Mouse (Mus musculus) hindbrain, embryonic 13.5 days (tissue): ENCODE measurements at regions not wholly inside any gene's neighbourhood (a gene's known extent, or its start where the extent isn't known, plus 50 kb on each side); places are given as distances from the start of the nearest gene placed in this dataset.

ENCODE experiments used
- ATAC-seq: fragments of 200-750 bp; cut with Nextera tagmentation; 2 replicates; pipeline ENCODE4 v1.8.0; 2017; ENCODE audit warnings: moderate TSS enrichment; ENCODE audit not compliant: low FRiP score
- H3K27ac ChIP-seq: fragments of 300-500 bp; sonication (generic); 2 replicates; pipeline ENCODE4 v1.5.1; 2015; ENCODE audit warnings: inconsistent platforms, mild to moderate bottlenecking, moderate library complexity
- H3K27me3 ChIP-seq: fragments of 300-500 bp; sonication (generic); 2 replicates; pipeline ENCODE4 v1.6.1; 2015; ENCODE audit warnings: mild to moderate bottlenecking, inconsistent platforms
- H3K36me3 ChIP-seq: fragments of 300-500 bp; sonication (generic); 2 replicates; pipeline ENCODE4 v1.6.1; 2015; ENCODE audit warnings: mild to moderate bottlenecking, inconsistent platforms
- H3K4me1 ChIP-seq: fragments of 300-500 bp; sonication (generic); replicated peaks from 2 replicates; pipeline ENCODE4 v1.6.1; 2015; ENCODE audit warnings: inconsistent platforms
- H3K4me2 ChIP-seq: fragments of 300-500 bp; sonication (generic); 2 replicates; pipeline ENCODE4 v1.6.1; 2015; ENCODE audit warnings: inconsistent platforms, mild to moderate bottlenecking, moderate library complexity
- H3K4me3 ChIP-seq: fragments of 300-500 bp; sonication (generic); 2 replicates; pipeline ENCODE4 v1.5.1; 2015; ENCODE audit warnings: mild to moderate bottlenecking, inconsistent platforms
- H3K9ac ChIP-seq: fragments of 300-500 bp; sonication (generic); 2 replicates; pipeline ENCODE4 v1.6.1; 2015; ENCODE audit warnings: mild to moderate bottlenecking, inconsistent platforms
- H3K9me3 ChIP-seq: fragments of 300-500 bp; sonication (generic); 2 replicates; pipeline ENCODE4 v1.6.1; 2016; ENCODE audit warnings: inconsistent platforms
- WGBS: fragments of 180-500 bp; shearing (Covaris S2); methylation state at CpG from one replicate; pipeline ENCODE4 v1.1.7; 2015; 5-methylcytosine and 5-hydroxymethylcytosine counted together

DNA sequence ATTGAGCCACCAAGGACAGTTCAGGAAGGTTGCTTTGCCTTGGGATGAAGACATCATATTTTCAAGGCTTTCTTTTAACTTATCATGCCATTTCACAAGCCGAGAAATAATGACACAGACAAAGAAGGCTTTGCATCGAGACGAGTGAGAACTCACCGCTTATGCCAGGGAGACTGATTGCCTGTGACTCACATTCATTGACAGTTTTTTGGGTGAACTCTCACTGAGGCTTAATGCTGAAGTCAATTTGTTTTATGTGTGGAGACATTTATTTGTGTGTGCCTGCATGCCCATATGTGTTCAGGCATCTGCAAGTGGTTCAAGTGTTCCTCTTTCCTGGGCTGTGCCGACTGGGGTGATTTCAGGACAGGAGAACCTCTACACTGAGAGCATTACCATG lies 297.8 kb upstream of the Pik3r1 start:
- Histone ChIP-seq H3K4me1 (no peaks in the 10 kb centered on the region), H3K36me3 (no peaks in the 10 kb centered on the region), H3K4me2 (no peak overlapping the region), H3K9me3 (no peaks in the 10 kb centered on the region), H3K9ac (no peak overlapping the region), H3K27me3 (no peaks in the 10 kb centered on the region), H3K27ac (no peak overlapping the region), H3K4me3 (no peak overlapping the region)
- ATAC-seq: no peak
- 83% methylated on average over 5 of the region's 5 CpGs for WGBS

DNA sequence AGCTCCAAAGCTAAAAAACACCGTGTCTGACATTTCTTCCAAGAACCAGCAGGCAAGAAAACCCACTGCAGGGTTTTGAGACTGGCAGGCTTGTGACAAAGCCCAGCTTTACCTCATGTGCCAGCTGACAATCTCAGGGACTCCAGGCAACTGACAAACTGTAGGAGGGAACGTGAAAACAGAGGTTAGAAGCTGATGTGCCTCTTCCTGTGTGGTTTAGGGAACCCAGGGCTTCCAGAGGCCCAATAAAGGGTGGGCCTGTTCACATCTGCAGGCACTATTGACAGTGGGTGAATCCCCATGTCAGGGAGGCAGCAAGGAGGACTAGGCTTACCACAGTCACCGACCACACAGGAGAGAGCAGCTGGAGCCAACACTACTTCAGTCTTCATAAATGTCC lies 302.7 kb upstream of the Pik3r1 start:
- Histone ChIP-seq H3K36me3 (no peaks in the 10 kb centered on the region), H3K4me3 (no peak overlapping the region), H3K4me2 (no peak overlapping the region), H3K9me3 (no peaks in the 10 kb centered on the region), H3K4me1 (no peaks in the 10 kb centered on the region), H3K27me3 (no peaks in the 10 kb centered on the region), H3K9ac (no peak overlapping the region), H3K27ac (no peak overlapping the region)
- ATAC-seq: no peak
- 77% methylated on average over 3 of the region's 3 CpGs for WGBS

DNA sequence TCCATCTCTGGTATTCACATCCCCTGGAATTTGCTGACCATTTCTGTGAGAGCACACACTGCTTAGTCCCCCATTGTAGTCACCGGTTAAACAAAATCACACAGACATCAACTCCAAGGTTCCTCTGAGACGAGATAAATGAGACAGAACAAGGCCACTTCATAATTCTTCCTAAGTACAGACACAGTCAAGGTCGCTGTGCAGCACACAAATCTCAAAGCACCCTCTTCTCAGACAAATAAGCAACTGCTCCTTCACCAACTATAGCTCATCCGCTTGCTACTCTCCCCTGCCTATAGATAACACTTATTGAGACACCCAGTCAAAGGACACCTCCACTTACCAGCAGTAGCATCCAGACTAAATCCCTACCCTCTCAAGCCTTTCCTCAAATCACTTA lies 304.3 kb upstream of the Pik3r1 start:
- 85% methylated on average over 4 of the region's 4 CpGs for WGBS
- no peak for ATAC-seq
- no peaks in the 10 kb centered on the region for H3K27me3 ChIP-seq
- H3K27ac ChIP-seq: no peak overlapping the region
- no peaks in the 10 kb centered on the region for H3K9me3 ChIP-seq
- H3K4me2 ChIP-seq: no peak overlapping the region
- H3K36me3 ChIP-seq: no peaks in the 10 kb centered on the region
- H3K9ac ChIP-seq: no peak overlapping the region
- no peak overlapping the region for H3K4me3 ChIP-seq
- no peaks in the 10 kb centered on the region for H3K4me1 ChIP-seq

DNA sequence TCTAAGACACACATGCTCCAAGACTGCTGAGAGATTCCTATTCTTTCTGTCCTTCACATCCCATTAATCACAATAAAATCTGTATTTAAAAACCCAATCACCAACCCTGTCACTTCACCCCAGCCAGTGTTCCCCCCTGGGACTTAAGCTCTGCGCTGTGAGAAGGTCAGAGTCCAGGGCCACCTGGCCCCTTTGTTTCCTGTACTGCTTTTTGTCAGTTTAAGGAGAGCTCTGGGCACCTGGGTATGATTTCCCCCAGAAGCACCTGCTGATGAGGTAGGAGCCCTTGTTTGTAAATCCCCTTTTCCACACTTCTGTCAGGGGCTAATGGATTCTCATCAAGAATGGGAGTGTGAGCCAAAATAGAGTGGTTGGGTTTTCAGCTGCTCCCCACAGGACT lies 319.7 kb upstream of the Pik3r1 start:
- Histone ChIP-seq H3K9me3 (no peaks in the 10 kb centered on the region), H3K9ac (no peak overlapping the region), H3K27ac (no peak overlapping the region), H3K36me3 (no peaks in the 10 kb centered on the region), H3K27me3 (no peaks in the 10 kb centered on the region), H3K4me2 (no peak overlapping the region), H3K4me1 (no peaks in the 10 kb centered on the region), H3K4me3 (no peak overlapping the region)
- no peak for ATAC-seq
- 45% methylated on average over 1 of the region's 1 CpGs for WGBS

DNA sequence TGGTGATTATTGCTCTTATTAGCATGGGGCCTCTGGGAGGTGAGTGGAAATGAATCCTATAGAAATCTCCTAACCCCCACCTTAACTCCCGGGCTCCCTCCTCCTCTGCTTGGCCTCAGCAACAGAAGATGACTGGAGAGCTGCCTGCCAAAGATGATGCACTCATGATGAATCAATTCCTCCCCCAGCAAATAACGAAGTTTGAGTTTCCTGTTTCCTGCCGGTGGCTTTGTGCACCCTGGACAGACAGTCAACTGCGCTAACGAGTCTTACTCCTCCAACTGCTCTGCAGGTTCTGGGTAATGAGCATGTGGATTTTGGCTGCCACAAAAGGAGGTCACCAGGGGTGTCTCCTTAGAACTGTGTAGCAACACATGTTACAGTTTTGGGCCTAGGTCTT lies 321.5 kb upstream of the Pik3r1 start:
- 65% methylated on average over 5 of the region's 5 CpGs for WGBS
- no peaks in the 10 kb centered on the region for H3K9me3 ChIP-seq
- no peak overlapping the region for H3K4me2 ChIP-seq
- no peaks in the 10 kb centered on the region for H3K36me3 ChIP-seq
- no peak for ATAC-seq
- no peaks in the 10 kb centered on the region for H3K27me3 ChIP-seq
- no peak overlapping the region for H3K4me3 ChIP-seq
- H3K9ac ChIP-seq: no peak overlapping the region
- no peak overlapping the region for H3K27ac ChIP-seq
- H3K4me1 ChIP-seq: no peaks in the 10 kb centered on the region

DNA sequence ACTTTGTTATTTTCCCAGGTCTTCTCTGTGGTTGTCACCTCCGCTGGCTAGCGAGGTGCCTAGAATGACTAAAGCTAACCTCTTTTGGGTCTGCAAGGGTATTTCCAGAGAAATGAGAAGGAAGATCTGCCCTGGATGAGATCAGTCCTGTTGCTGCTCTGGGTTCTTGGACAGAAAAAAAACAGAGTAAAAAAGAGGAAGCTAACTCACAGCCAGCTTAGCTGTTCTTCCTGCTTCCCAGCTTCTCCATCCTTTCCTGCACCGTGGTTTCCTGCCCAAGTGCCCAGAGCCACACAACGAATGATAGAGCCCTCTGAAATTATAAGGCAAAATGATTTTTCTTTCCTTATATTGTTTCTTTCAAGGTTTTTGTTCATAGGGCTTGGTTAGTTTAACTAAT lies 326.2 kb upstream of the Pik3r1 start:
- Histone ChIP-seq H3K4me3 (no peak overlapping the region), H3K36me3 (no peaks in the 10 kb centered on the region), H3K27ac (no peak overlapping the region), H3K4me1 (no peaks in the 10 kb centered on the region), H3K27me3 (no peaks in the 10 kb centered on the region), H3K9ac (no peak overlapping the region), H3K9me3 (no peaks in the 10 kb centered on the region), H3K4me2 (no peak overlapping the region)
- no peak for ATAC-seq
- 89% methylated on average over 4 of the region's 4 CpGs for WGBS

DNA sequence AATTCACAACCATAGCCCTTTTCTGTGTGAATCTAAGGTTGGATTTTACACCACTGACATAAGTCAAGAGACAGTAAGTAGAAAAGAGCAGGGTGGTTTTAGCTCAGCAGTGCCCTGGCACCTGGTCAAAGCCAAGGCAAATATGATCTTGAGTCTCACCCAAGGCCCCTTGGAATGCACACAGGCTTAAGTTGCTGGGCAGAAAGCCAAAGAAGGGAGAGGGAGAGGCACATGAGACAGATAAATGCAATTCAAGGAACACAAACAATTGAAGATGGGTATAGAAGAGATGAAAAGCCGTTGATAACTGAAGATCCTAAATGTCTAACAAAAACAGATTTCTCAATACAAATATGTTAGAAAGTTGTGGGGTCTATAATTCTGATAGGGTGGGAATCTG lies 335.1 kb upstream of the Pik3r1 start:
- Histone ChIP-seq H3K4me3 (no peak overlapping the region), H3K27ac (no peak overlapping the region), H3K4me1 (no peaks in the 10 kb centered on the region), H3K4me2 (no peak overlapping the region), H3K36me3 (no peaks in the 10 kb centered on the region), H3K9me3 (no peaks in the 10 kb centered on the region), H3K9ac (no peak overlapping the region), H3K27me3 (no peaks in the 10 kb centered on the region)
- 88% methylated on average over 1 of the region's 1 CpGs for WGBS
- no peak for ATAC-seq

DNA sequence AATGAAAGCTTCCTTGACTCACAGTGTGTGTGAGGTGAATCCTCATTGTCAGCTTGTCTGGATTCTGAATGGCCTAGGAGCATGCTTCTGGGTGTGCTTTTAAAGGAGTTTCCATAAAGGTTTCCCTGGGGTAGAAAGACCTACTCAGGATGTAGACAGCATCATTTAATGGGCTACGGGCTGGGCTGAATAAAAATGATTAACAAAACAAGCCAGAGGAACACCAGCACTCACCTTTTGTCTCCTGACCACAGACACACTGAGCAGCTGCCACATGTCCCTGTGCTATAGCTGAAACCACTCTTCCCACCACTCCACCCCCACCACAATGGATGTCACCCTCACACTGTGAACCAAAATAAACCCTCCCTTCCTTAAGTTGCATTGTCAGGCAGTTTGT lies 338.2 kb upstream of the Pik3r1 start:
- WGBS: 39% methylated on average over 1 of the region's 1 CpGs

DNA sequence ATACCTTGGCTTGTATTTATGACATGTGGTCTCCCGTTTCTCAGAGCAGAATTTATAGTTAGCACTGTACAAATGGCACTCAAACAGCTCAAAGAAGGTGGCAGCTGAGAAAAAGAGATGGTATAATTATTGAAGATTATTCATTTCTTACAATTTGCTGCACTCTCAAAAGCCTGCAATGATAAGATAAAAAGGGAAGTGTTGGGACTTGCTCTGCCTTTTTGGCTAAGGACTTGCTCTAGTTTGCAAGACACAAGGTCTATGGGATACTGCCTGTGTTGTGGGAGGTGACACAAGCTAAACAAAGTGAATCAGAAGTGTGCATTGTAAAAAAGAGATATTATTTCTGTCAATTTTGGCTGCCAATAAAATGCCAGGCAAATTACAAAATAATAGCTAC lies 340.2 kb upstream of the Pik3r1 start:
- no peak for ATAC-seq
- H3K27ac ChIP-seq: no peak overlapping the region
- H3K4me3 ChIP-seq: no peak overlapping the region
- H3K4me1 ChIP-seq: no peaks in the 10 kb centered on the region
- WGBS: 95% methylated on average over 1 of the region's 1 CpGs
- H3K4me2 ChIP-seq: no peak overlapping the region
- no peak overlapping the region for H3K9ac ChIP-seq
- H3K36me3 ChIP-seq: no peaks in the 10 kb centered on the region
- no peaks in the 10 kb centered on the region for H3K9me3 ChIP-seq
- no peaks in the 10 kb centered on the region for H3K27me3 ChIP-seq

More for the DNA sequence above, 338.2 kb upstream of the Pik3r1 start:
- no peaks in the 10 kb centered on the region for H3K36me3 ChIP-seq
- no peak overlapping the region for H3K9ac ChIP-seq
- H3K9me3 ChIP-seq: no peaks in the 10 kb centered on the region
- ATAC-seq: no peak
- H3K4me1 ChIP-seq: no peaks in the 10 kb centered on the region
- no peaks in the 10 kb centered on the region for H3K27me3 ChIP-seq
- no peak overlapping the region for H3K4me2 ChIP-seq
- H3K4me3 ChIP-seq: no peak overlapping the region
- no peak overlapping the region for H3K27ac ChIP-seq

DNA sequence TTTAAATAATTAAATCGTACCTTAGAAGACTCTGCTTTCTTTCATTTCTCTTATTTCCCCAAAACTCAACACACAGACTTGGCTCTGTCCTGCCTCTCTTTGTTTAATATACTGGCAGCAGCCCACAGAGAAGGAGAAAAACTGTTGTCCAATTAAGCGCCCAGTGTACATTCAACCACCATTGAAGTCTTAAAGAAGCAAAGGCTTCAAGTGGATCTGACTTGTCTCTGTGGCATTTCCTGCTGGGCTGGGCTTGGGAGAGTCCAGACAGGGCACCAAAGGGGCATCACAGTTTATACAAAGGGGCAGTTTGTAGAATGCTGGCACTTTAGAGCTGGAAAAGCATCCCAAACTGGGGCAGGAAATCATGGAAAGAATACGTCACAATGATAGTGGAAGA lies 340.9 kb upstream of the Pik3r1 start:
- no peaks in the 10 kb centered on the region for H3K9me3 ChIP-seq
- WGBS: 72% methylated on average over 3 of the region's 3 CpGs
- no peaks in the 10 kb centered on the region for H3K36me3 ChIP-seq
- no peaks in the 10 kb centered on the region for H3K27me3 ChIP-seq
- H3K27ac ChIP-seq: no peak overlapping the region
- no peak overlapping the region for H3K9ac ChIP-seq
- no peaks in the 10 kb centered on the region for H3K4me1 ChIP-seq
- ATAC-seq: no peak
- no peak overlapping the region for H3K4me2 ChIP-seq
- no peak overlapping the region for H3K4me3 ChIP-seq

DNA sequence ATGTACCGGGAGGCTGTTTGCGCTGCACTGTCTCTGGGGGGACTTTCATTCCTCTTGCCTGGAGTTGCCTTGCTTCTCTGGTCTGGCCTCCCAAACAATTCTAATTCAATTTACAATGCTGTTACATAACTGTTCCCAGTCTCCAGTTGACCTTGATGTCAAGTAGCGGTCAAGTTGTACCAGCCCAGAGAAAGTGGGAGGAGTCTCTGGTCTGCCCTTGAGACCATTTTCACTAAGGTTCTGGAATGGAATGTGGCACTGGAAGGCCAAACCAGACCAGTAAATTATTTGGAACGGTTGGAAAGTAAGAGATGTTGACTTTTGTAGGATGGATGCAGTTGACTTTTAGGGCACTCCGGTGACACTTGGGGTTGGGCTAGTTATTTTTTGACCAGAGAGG lies 345.9 kb upstream of the Pik3r1 start:
- 94% methylated on average over 5 of the region's 5 CpGs for WGBS
- Histone ChIP-seq H3K9me3 (no peaks in the 10 kb centered on the region), H3K4me1 (no peaks in the 10 kb centered on the region), H3K9ac (no peak overlapping the region), H3K4me3 (no peak overlapping the region), H3K36me3 (no peaks in the 10 kb centered on the region), H3K27ac (no peak overlapping the region), H3K27me3 (no peaks in the 10 kb centered on the region), H3K4me2 (no peak overlapping the region)
- ATAC-seq: no peak

DNA sequence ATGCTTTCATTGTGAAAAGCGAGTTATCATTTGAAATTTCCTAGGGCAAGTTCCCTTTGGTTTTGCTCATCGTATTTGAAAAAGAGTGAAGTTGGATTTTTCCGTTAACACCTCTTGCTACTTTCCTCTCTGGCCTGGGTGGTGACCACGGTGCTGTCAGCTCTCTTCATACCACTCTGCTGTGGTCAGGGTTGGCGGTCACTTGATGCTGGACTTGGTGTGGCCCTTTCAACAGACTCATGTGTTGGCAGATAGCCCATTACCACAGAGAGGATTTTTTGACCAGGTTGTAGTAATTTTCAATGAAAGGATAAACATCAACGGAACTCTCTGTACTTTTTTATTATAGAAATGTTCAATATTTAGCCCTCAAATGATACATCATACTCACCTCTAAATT lies 354.3 kb upstream of the Pik3r1 start:
- ATAC-seq: no peak
- Histone ChIP-seq H3K4me1 (no peaks in the 10 kb centered on the region), H3K4me3 (no peak overlapping the region), H3K9ac (no peak overlapping the region), H3K36me3 (no peaks in the 10 kb centered on the region), H3K4me2 (no peak overlapping the region), H3K9me3 (no peaks in the 10 kb centered on the region), H3K27me3 (no peaks in the 10 kb centered on the region), H3K27ac (no peak overlapping the region)
- WGBS: 95% methylated on average over 6 of the region's 6 CpGs

DNA sequence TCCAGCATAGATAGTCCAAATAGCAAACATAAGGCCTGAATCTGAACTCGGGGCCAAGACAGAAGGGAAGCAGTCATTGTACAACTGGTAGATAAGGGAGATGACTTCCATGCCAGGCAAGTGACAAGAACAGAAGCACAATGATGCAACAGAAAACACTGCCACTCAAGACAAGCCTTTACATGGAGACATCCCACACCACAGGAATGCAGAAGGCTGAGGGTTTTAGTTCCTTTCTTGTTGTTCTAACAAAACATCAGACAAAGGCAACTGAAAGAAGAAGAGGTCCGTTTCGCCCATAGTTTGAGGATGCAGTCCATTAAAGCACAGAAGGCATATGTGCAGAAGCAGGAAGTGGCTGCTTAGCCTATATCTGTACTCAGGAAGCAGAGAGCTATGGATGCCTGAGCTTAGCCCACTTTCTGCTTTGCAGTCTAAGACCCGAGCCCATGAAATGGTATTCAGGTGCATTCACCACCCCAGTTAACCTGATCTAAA lies 360.0 kb upstream of the Pik3r1 start:
- Histone ChIP-seq H3K9me3 (no peaks in the 10 kb centered on the region), H3K9ac (no peak overlapping the region), H3K4me2 (no peak overlapping the region), H3K4me1 (0 out of 2 replicates have a peak, but pooled peaks cover 2% of the 10 kb centered on the region), H3K27ac (no peak overlapping the region), H3K27me3 (no peaks in the 10 kb centered on the region), H3K4me3 (no peak overlapping the region), H3K36me3 (no peaks in the 10 kb centered on the region)
- WGBS: 86% methylated on average over 4 of the region's 4 CpGs
- no peak for ATAC-seq

DNA sequence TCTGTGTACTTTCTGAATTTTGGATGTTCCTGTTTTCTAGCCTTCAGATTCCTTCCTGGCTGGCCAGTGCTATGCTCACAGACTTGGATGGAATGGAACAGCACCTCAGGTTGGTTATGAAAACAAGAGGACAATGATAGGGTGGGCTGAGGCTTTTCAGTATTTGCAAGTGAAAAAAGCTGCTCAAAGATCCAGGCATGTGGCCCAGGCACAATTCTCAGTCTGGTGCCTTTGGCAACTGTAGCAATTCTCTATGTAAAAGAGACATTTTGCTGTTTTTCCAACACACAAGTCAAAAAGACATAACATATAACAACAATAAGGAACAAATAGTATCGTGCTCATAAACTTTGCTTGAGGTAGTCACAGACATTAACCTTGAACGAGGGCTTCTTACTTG lies 363.4 kb upstream of the Pik3r1 start:
- no peaks in the 10 kb centered on the region for H3K36me3 ChIP-seq
- H3K9ac ChIP-seq: no peak overlapping the region
- H3K4me3 ChIP-seq: no peak overlapping the region
- 0 out of 2 replicates have a peak, but pooled peaks cover 2% of the 10 kb centered on the region for H3K4me1 ChIP-seq
- H3K27me3 ChIP-seq: no peaks in the 10 kb centered on the region
- no peak for ATAC-seq
- WGBS: 85% methylated on average over 2 of the region's 2 CpGs
- no peaks in the 10 kb centered on the region for H3K9me3 ChIP-seq
- H3K4me2 ChIP-seq: no peak overlapping the region
- H3K27ac ChIP-seq: no peak overlapping the region
